Mouse (Mus musculus): ENCODE results near the gene Apba1. TPM values are rescaled to one million over a fixed set of nuclear protein-coding genes. Genes with fewer than 3 reads are reported as not detected.

The Apba1 gene
- polyA plus RNA-seq, 1 experiment: 80.4 TPM

DNA sequence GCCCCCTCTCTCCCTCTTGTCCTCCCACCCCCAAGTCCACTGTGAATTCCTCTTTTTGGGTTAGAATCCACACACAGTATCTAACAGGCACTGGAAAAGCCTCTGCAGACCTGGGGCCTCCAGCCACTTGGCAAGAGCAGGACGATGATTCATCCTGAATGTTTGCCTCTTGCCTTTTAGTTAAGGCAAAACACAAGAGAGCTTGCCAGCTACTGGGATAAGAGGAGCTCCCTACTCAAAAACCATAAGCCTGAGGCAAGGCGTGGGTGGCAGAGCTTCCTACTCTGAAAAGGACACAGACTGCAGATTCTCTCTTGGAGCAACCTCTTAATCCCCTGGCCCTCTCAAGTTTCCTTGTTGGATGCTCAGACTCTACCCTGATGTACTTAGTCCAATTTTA is 208.5 kb downstream of the Apba1 start:
- peaks cover 5% of the 10 kb centered on the region for H3K4me1 ChIP-seq (ENCODE audit: control insufficient read depth, insufficient read depth, low read length)
- peak overlapping the region; percentile 50; the same call in 1 of the 2 replicates for H3K27ac ChIP-seq (ENCODE audit: insufficient read depth, low read length)
- H3K27me3 ChIP-seq (ENCODE audit: control insufficient read depth, insufficient read depth, low read length): no peaks in the 10 kb centered on the region
- TF ChIP-seq POLR2A (IDR thresholded peaks at IDR 0.05; ENCODE audit: borderline replicate concordance, insufficient read depth, low read length): no peak
- no peak for TF ChIP-seq CTCF (IDR thresholded peaks at IDR 0.05; ENCODE audit: borderline replicate concordance, insufficient read depth, low read depth, low read length)
- WGBS: 7% methylated on average over 2 of the region's 2 CpGs
- H3K4me3 ChIP-seq (replicated peaks; ENCODE audit: insufficient read depth, low read depth, low read length): no peak overlapping the region
- DNase-seq: peak; percentile 73 to 92

GRCm38 (mm10) chr19:23968125-23968861 is 209.6 kb downstream of the Apba1 start:
- Histone ChIP-seq H3K4me1 (ENCODE audit: control insufficient read depth, insufficient read depth, low read length) (peaks cover 14% of the 10 kb centered on the region), H3K27me3 (ENCODE audit: control insufficient read depth, insufficient read depth, low read length) (no peaks in the 10 kb centered on the region), H3K27ac (ENCODE audit: insufficient read depth, low read length) (no peak overlapping the region), H3K4me3 (replicated peaks; ENCODE audit: insufficient read depth, low read depth, low read length) (no peak overlapping the region)
- 74% methylated on average over 5 of the region's 5 CpGs for WGBS
- no peak for DNase-seq
- TF ChIP-seq CTCF (IDR thresholded peaks at IDR 0.05; ENCODE audit: borderline replicate concordance, insufficient read depth, low read depth, low read length) (no peak), POLR2A (IDR thresholded peaks at IDR 0.05; ENCODE audit: borderline replicate concordance, insufficient read depth, low read length) (no peak)

DNA sequence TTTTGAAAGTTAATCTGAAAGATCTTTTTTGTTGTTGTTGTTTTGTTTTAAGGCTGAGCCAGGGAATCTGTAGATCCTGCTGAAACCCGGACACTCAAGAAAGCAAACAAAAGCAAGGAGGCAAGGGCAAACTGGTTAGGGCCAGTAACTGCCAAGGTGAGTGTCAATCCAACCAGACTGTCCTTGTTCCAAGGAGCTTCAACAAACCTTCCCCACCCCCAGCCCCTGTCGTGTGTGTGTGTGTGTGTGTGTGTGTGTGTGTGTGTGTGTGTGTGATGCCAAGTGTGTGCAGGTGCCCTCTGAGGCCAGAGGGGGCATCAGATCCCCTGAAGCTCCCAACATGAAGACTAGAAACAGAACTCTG is 210.2 kb downstream of the Apba1 start:
- WGBS: 92% methylated on average over 2 of the region's 2 CpGs
- Histone ChIP-seq H3K4me1 (ENCODE audit: control insufficient read depth, insufficient read depth, low read length) (peaks cover 17% of the 10 kb centered on the region), H3K4me3 (replicated peaks; ENCODE audit: insufficient read depth, low read depth, low read length) (no peak overlapping the region), H3K27ac (ENCODE audit: insufficient read depth, low read length) (no peak overlapping the region), H3K27me3 (ENCODE audit: control insufficient read depth, insufficient read depth, low read length) (no peaks in the 10 kb centered on the region)
- no peak for DNase-seq
- TF ChIP-seq POLR2A (IDR thresholded peaks at IDR 0.05; ENCODE audit: borderline replicate concordance, insufficient read depth, low read length) (no peak), CTCF (IDR thresholded peaks at IDR 0.05; ENCODE audit: borderline replicate concordance, insufficient read depth, low read depth, low read length) (no peak)

GRCm38 (mm10) chr19:23970374-23970773 is 211.7 kb downstream of the Apba1 start:
- 93% methylated on average over 3 of the region's 3 CpGs for WGBS
- DNase-seq: no peak
- H3K4me3 ChIP-seq (replicated peaks; ENCODE audit: insufficient read depth, low read depth, low read length): no peak overlapping the region
- TF ChIP-seq CTCF (IDR thresholded peaks at IDR 0.05; ENCODE audit: borderline replicate concordance, insufficient read depth, low read depth, low read length): no peak
- no peak for TF ChIP-seq POLR2A (IDR thresholded peaks at IDR 0.05; ENCODE audit: borderline replicate concordance, insufficient read depth, low read length)
- H3K27me3 ChIP-seq (ENCODE audit: control insufficient read depth, insufficient read depth, low read length): no peaks in the 10 kb centered on the region
- no peak overlapping the region for H3K27ac ChIP-seq (ENCODE audit: insufficient read depth, low read length)
- H3K4me1 ChIP-seq (ENCODE audit: control insufficient read depth, insufficient read depth, low read length): peaks cover 17% of the 10 kb centered on the region

DNA sequence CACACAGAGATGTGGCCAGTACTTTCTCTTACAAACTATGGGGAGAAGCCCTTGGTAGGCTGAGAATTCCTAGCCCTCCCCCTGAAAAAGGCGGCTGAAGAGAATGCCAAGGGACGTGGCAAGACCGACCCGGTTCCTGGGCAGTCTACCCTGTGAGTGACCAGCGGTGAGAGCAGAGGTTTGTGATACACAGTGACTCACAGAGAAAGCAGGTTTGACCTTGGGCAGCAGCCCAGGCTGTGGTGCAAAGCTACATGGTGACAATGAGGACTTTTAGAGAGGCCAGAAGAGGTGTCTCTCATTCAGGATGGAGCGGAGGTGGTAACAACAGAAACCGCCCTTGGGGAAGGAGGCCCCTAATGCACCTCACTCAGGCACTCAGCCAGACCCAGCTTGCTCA is 212.7 kb downstream of the Apba1 start:
- H3K27ac ChIP-seq (ENCODE audit: insufficient read depth, low read length): no peak overlapping the region
- TF ChIP-seq POLR2A (IDR thresholded peaks at IDR 0.05; ENCODE audit: borderline replicate concordance, insufficient read depth, low read length): no peak
- no peak for TF ChIP-seq CTCF (IDR thresholded peaks at IDR 0.05; ENCODE audit: borderline replicate concordance, insufficient read depth, low read depth, low read length)
- H3K27me3 ChIP-seq (ENCODE audit: control insufficient read depth, insufficient read depth, low read length): no peaks in the 10 kb centered on the region
- H3K4me3 ChIP-seq (replicated peaks; ENCODE audit: insufficient read depth, low read depth, low read length): no peak overlapping the region
- no peak for DNase-seq
- H3K4me1 ChIP-seq (ENCODE audit: control insufficient read depth, insufficient read depth, low read length): peaks cover 17% of the 10 kb centered on the region
- 95% methylated on average over 7 of the region's 7 CpGs for WGBS

- DNase-seq: peak; percentile 49 to 69
- Histone ChIP-seq H3K27ac (ENCODE audit: insufficient read depth, low read length) (no peak overlapping the region), H3K4me3 (replicated peaks; ENCODE audit: insufficient read depth, low read depth, low read length) (no peak overlapping the region)
These were observed 214.4 kb downstream of the Apba1 start for GRCm38 (mm10) chr19:23972881-23973649.

DNA sequence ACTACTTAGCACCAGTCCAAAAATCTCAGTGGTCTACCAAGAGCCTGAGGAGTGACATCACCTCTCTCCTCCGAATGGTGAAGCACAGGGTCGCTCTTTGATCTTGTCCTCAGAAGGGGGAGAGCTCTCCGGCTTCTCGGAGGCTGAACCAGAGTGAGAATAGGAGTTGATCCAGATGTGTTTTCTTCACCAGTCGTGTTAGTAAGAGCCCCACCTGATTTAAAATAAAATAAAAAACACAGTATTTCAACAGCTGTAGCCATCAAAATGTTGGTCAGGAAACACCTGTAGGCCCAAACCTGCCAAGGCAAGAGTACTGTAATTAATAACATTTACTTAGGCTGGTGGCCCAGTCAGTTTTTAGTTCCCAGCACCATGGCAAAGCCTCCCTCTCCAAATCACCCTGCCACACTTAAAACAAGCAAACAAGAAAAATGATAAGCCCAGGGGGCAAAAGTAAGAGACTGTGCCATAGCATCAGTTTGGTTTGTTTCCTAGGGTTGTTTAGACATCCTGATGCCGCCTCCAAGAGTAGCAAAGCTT is 219.3 kb downstream of the Apba1 start:
- H3K27ac ChIP-seq (ENCODE audit: insufficient read depth, low read length): no peak overlapping the region
- no peak overlapping the region for H3K4me3 ChIP-seq (replicated peaks; ENCODE audit: insufficient read depth, low read depth, low read length)
- 88% methylated on average over 6 of the region's 6 CpGs for WGBS
- TF ChIP-seq POLR2A (IDR thresholded peaks at IDR 0.05; ENCODE audit: borderline replicate concordance, insufficient read depth, low read length) (no peak), CTCF (IDR thresholded peaks at IDR 0.05; ENCODE audit: borderline replicate concordance, insufficient read depth, low read depth, low read length) (no peak)
- H3K4me1 ChIP-seq (ENCODE audit: control insufficient read depth, insufficient read depth, low read length): peaks cover 7% of the 10 kb centered on the region
- DNase-seq: no peak
- no peaks in the 10 kb centered on the region for H3K27me3 ChIP-seq (ENCODE audit: control insufficient read depth, insufficient read depth, low read length)

More at GRCm38 (mm10) chr19:23972881-23973649, 214.4 kb downstream of the Apba1 start:
- no peaks in the 10 kb centered on the region for H3K27me3 ChIP-seq (ENCODE audit: control insufficient read depth, insufficient read depth, low read length)
- H3K4me1 ChIP-seq (ENCODE audit: control insufficient read depth, insufficient read depth, low read length): peaks cover 12% of the 10 kb centered on the region
- TF ChIP-seq POLR2A (IDR thresholded peaks at IDR 0.05; ENCODE audit: borderline replicate concordance, insufficient read depth, low read length): no peak
- TF ChIP-seq CTCF (IDR thresholded peaks at IDR 0.05; ENCODE audit: borderline replicate concordance, insufficient read depth, low read depth, low read length): no peak
- WGBS: 53% methylated on average over 16 of the region's 16 CpGs

All from cerebellum, adult 2 months (tissue).